Mouse (Mus musculus) G1E (cell line): Measurements from ENCODE around the gene Mgrn1. TPM values are rescaled to one million over a fixed set of nuclear protein-coding genes. Genes with fewer than 3 reads are reported as not detected.

Experiments used
- ATAC-seq: 2 replicates; pipeline ENCODE4 v1.8.0; 2016; ENCODE audit warnings: mild to moderate bottlenecking; ENCODE audit not compliant: insufficient number of reproducible peaks, poor library complexity, low FRiP score, severe bottlenecking; ENCODE audit errors: extremely low read depth
- DNase-seq: peaks from one replicate; pipeline ENCODE4 v3.0.0; 2012; ENCODE audit warnings: low spot score
- H3K27me3 ChIP-seq: 2 replicates; pipeline ENCODE4 v1.6.1; 2012; ENCODE audit warnings: mild to moderate bottlenecking, low read length, inconsistent platforms; ENCODE audit not compliant: insufficient read depth
- H3K36me3 ChIP-seq: replicated peaks from 2 replicates; pipeline ENCODE3; 2012; ENCODE audit warnings: mild to moderate bottlenecking, inconsistent platforms
- H3K4me1 ChIP-seq: 2 replicates; pipeline ENCODE4 v1.6.1; 2012; ENCODE audit warnings: low read depth, low read length, inconsistent platforms, mixed read lengths; ENCODE audit not compliant: insufficient read depth
- H3K4me3 ChIP-seq: 2 replicates; pipeline ENCODE4 v1.5.1; 2012; ENCODE audit warnings: low read depth, mild to moderate bottlenecking, inconsistent platforms, low read length, moderate library complexity, mixed read lengths
- H3K9me3 ChIP-seq: replicated peaks from 2 replicates; pipeline ENCODE4 v1.6.1; 2012; ENCODE audit warnings: inconsistent platforms
- CTCF ChIP-seq: IDR thresholded peaks from 2 replicates; pipeline ENCODE4 v1.5.1; 2012; ENCODE audit warnings: low read depth, low read length, inconsistent platforms, mixed read lengths
- GATA1 ChIP-seq: IDR thresholded peaks from 2 replicates; pipeline ENCODE4 v1.6.1; 2012; ENCODE audit warnings: borderline replicate concordance, low read length, inconsistent platforms, mixed read lengths
- GATA2 ChIP-seq: IDR thresholded peaks from 2 replicates; pipeline ENCODE4 v1.6.1; 2012; ENCODE audit warnings: low read depth, low read length, inconsistent platforms, borderline replicate concordance
- POLR2AphosphoS5 ChIP-seq: IDR thresholded peaks from 2 replicates; pipeline ENCODE4 v1.6.1; 2012; ENCODE audit warnings: low read depth, low read length, inconsistent platforms; ENCODE audit not compliant: insufficient replicate concordance
- TAL1 ChIP-seq: conservative IDR thresholded peaks from 2 replicates; pipeline ENCODE4 v1.6.1; 2012; ENCODE audit warnings: low read depth, low read length, inconsistent platforms, mixed read lengths
- polyA plus RNA-seq: library from polyadenylated mRNA; stranded (reverse); fragments of >175 nt; gene quantifications from 2 replicates; pipeline ENCODE4 v1.2.3, GENCODE M21; 2012
- total RNA-seq, 2 experiments: library from RNA; stranded (forward) in 1 of 2; stranded (reverse) in 1 of 2; fragments of 200-1000 nt in 1 of 2; fragments of >200 nt in 1 of 2; fragmentation: Nextera tagmentation in 1 of 2; gene quantifications; 2 replicates each; pipeline ENCODE4 v1.2.3; 2014 to 2017

Gene Mgrn1
- total and polyA plus RNA-seq, 3 experiments = 16.1 to 32.1 (median 22.5) TPM

- DNase-seq (no peak), ATAC-seq (no peak)
- H3K27me3 ChIP-seq = peaks cover 52% of the 10 kb centered on the region
These were observed 35.7 kb upstream of the Mgrn1 start for GRCm38 (mm10) chr16:4850361-4850760.

GRCm38 (mm10) chr16:4850938-4851628, 35.0 kb upstream of the Mgrn1 start:
- DNase-seq (no peak), ATAC-seq (no peak)
- Histone ChIP-seq H3K4me1 (no peaks in the 10 kb centered on the region; the same call in 1 of the 2 replicates), H3K36me3 (no peaks in the 10 kb centered on the region), H3K9me3 (no peaks in the 10 kb centered on the region), H3K27me3 (peaks cover 56% of the 10 kb centered on the region), H3K4me3 (no peak overlapping the region)
- no peak for TF ChIP-seq GATA1
- no peak for TF ChIP-seq TAL1

More at GRCm38 (mm10) chr16:4850361-4850760, 35.7 kb upstream of the Mgrn1 start:
- Histone ChIP-seq H3K36me3 (no peaks in the 10 kb centered on the region), H3K9me3 (no peaks in the 10 kb centered on the region), H3K4me3 (no peak overlapping the region), H3K4me1 (no peaks in the 10 kb centered on the region; the same call in 1 of the 2 replicates)
- TF ChIP-seq POLR2AphosphoS5 (no peak), GATA2 (no peak)

GRCm38 (mm10) chr16:4855046-4855650, 30.9 kb upstream of the Mgrn1 start:
- DNase-seq (no peak), ATAC-seq (no peak)
- Histone ChIP-seq H3K27me3 (peaks cover 35% of the 10 kb centered on the region), H3K9me3 (no peaks in the 10 kb centered on the region), H3K4me1 (no peaks in the 10 kb centered on the region; the same call in 1 of the 2 replicates), H3K36me3 (no peaks in the 10 kb centered on the region), H3K4me3 (no peak overlapping the region)
- TF ChIP-seq GATA1 = no peak
- no peak for TF ChIP-seq CTCF
- TF ChIP-seq GATA2 = no peak
- no peak for TF ChIP-seq TAL1
- no peak for TF ChIP-seq POLR2AphosphoS5

- no peak for DNase-seq
- Histone ChIP-seq H3K4me3 (no peak overlapping the region), H3K27me3 (peaks cover 17% of the 10 kb centered on the region), H3K4me1 (peaks cover 13% of the 10 kb centered on the region), H3K36me3 (no peaks in the 10 kb centered on the region), H3K9me3 (no peaks in the 10 kb centered on the region)
- TF ChIP-seq TAL1 = no peak
- ATAC-seq = no peak
These were observed 24.7 kb upstream of the Mgrn1 start for GRCm38 (mm10) chr16:4861392-4861791.

DNA sequence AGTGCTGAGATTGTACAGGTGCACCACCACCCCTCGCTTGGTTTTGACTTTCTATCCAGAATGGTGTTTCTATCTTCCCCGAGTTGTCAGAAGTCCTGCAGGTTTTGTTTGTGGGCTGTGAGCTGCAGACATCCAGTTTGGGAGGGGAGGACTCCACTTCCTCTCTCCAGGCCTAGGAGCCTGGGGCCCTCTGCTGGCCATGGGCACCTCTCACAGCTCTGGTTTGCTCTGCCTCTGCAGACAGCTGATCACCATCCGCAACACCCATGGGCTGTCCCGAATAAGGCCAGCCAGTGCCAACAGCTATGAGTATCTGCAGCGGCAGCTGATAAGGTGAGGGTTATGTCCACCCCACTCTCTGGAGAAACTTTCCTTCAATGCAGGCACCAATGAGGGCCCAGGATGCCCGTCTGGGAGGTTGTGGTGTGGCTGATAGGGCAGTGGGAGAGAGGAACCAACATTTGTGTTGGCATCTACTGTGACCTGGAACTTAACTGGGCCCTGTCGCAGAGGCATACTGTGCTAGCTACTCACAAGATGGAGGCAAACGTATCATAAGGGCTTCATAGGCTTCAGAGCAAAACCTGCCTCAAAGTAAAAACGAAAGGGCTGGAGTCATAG, 23.1 kb upstream of the Mgrn1 start:
- Histone ChIP-seq H3K36me3 (no peaks in the 10 kb centered on the region), H3K4me1 (peaks cover 17% of the 10 kb centered on the region), H3K4me3 (no peak overlapping the region), H3K27me3 (peaks cover 16% of the 10 kb centered on the region; the same call in 1 of the 2 replicates), H3K9me3 (no peaks in the 10 kb centered on the region)
- ATAC-seq = peak; percentile 50; the same call in 1 of the 2 replicates
- TF ChIP-seq GATA2 (no peak), CTCF (peak; percentile 58)
- DNase-seq = peak; percentile 43

- Histone ChIP-seq H3K27me3 (peaks cover 16% of the 10 kb centered on the region; the same call in 1 of the 2 replicates), H3K4me1 (peaks cover 24% of the 10 kb centered on the region), H3K9me3 (no peaks in the 10 kb centered on the region), H3K36me3 (peaks cover 3% of the 10 kb centered on the region), H3K4me3 (no peak overlapping the region)
- ATAC-seq (no peak), DNase-seq (no peak)
- no peak for TF ChIP-seq GATA1
- TF ChIP-seq POLR2AphosphoS5 = no peak
These were observed 22.3 kb upstream of the Mgrn1 start for GRCm38 (mm10) chr16:4863742-4864141.

- no peak for ATAC-seq
- no peak for DNase-seq
- TF ChIP-seq GATA2 (no peak), GATA1 (no peak)
- peaks cover 27% of the 10 kb centered on the region for H3K36me3 ChIP-seq
- H3K4me1 ChIP-seq = peaks cover 36% of the 10 kb centered on the region
- peaks cover 11% of the 10 kb centered on the region; the same call in 1 of the 2 replicates for H3K27me3 ChIP-seq
- H3K4me3 ChIP-seq = no peak overlapping the region
- no peaks in the 10 kb centered on the region for H3K9me3 ChIP-seq
These were observed 19.9 kb upstream of the Mgrn1 start for GRCm38 (mm10) chr16:4866101-4866695.
